ENCODE assay signal across 10 mouse cellular contexts in genomic region chr5:121114151-121114550, GRCm38 (mm10).
DNase-seq lines count a peak whose midpoint lies in the region; ATAC-seq lines count a peak whose summit lies in the region.
"Had no signal": no experiment of that assay in that cellular context is flagged by ENCODE, and none has a peak within 500 bp of the region (broad histone marks: within the 10 kb centered on the region; RNA-seq: fewer than 3 reads in every experiment).

No protein-coding gene starts in this region.

- no peak overlapping the region for H3K4me2 ChIP-seq in midbrain, embryonic 11.5 days

- WGBS in midbrain, embryonic 11.5 days: 83% methylated on average over 14 of the region's 14 CpGs

- no peaks in the 10 kb centered on the region for H3K36me3 ChIP-seq in midbrain, embryonic 11.5 days (ENCODE audit: control insufficient read depth, insufficient read depth, low read length)
- no peaks in the 10 kb centered on the region for H3K36me3 ChIP-seq in splenic B cell, adult 2 months (ENCODE audit: control insufficient read depth, insufficient read depth, low read length, poor library complexity, severe bottlenecking)
- H3K36me3 ChIP-seq: limb, embryonic 10.5 days had no signal

- no peak overlapping the region for H3K4me3 ChIP-seq in midbrain, embryonic 11.5 days (ENCODE audit: low read depth, low read length)
- H3K4me3 ChIP-seq: erythroblast, embryonic 14.5 days; limb, embryonic 10.5 days had no signal

- H3K9ac ChIP-seq in midbrain, embryonic 11.5 days (ENCODE audit: low read length): no peak overlapping the region

- ATAC-seq in midbrain, embryonic 11.5 days (ENCODE audit: low FRiP score): no peak

- no peaks in the 10 kb centered on the region for H3K27me3 ChIP-seq in midbrain, embryonic 11.5 days (ENCODE audit: control insufficient read depth, insufficient read depth, low read length)
- H3K27me3 ChIP-seq in splenic B cell, adult 2 months (ENCODE audit: control insufficient read depth, insufficient read depth, low read length, poor library complexity, severe bottlenecking): no peaks in the 10 kb centered on the region

- H3K4me1 ChIP-seq in midbrain, embryonic 11.5 days (ENCODE audit: control insufficient read depth, insufficient read depth, low read length): peaks cover 16% of the 10 kb centered on the region

- H3K27ac ChIP-seq in midbrain, embryonic 11.5 days (ENCODE audit: low read depth, low read length): 0 out of 2 replicates have a peak overlapping the region, but pooled peaks have one; percentile 80
- H3K27ac ChIP-seq: limb, embryonic 10.5 days had no signal

- peak; percentile 36 to 39 for DNase-seq in cerebellum, postnatal 25 days
- DNase-seq in cerebellum, adult 9-11 months: no peak
- DNase-seq in right cerebral cortex, adult 18-20 months: peak; percentile 72
- DNase-seq in right cerebral cortex, postnatal 14 days: no peak
- no peak for DNase-seq in midbrain, embryonic 11.5 days (ENCODE audit: low spot score, missing footprints)
- DNase-seq in splenic B cell, adult 2 months (ENCODE audit: low read depth, low spot score): peak; percentile 41
- DNase-seq in lung, postnatal 4 days: no peak
- DNase-seq in adrenal gland, postnatal 25 days: no peak

- no peaks in the 10 kb centered on the region for H3K9me3 ChIP-seq in midbrain, embryonic 11.5 days (ENCODE audit: control insufficient read depth, low read length)
- H3K9me3 ChIP-seq: limb, embryonic 10.5 days had no signal

Comparison
In these comparisons a context has a peak if more than half of its experiments do, and no peak if none do; other contexts are left out.
1. DNase-seq: peak in cerebellum, postnatal 25 days (2 of 2), right cerebral cortex, adult 18-20 months (single experiment) and splenic B cell, adult 2 months (single experiment); none in cerebellum, adult 9-11 months (single experiment), right cerebral cortex, postnatal 14 days (single experiment), midbrain, embryonic 11.5 days (single experiment), lung, postnatal 4 days (0 of 2) and adrenal gland, postnatal 25 days (single experiment).